Mouse (Mus musculus) large intestine, adult 2 months (tissue): Measurements from ENCODE around the gene Il10rb. TPM values are rescaled to one million over a fixed set of nuclear protein-coding genes. Genes with fewer than 3 reads are reported as not detected.

ENCODE experiments used
- DNase-seq: peaks from one replicate; pipeline ENCODE4 v3.0.0-alpha.2; 2012; ENCODE audit warnings: low read depth, low spot score
- WGBS: fragments of 180-500 bp; shearing (Covaris S2); methylation state at CpG from one replicate; pipeline ENCODE4 v1.1.7; 2018; 5-methylcytosine and 5-hydroxymethylcytosine counted together
- polyA plus RNA-seq: library from polyadenylated mRNA; depleted of rRNA; stranded (reverse); fragments of >200 nt; gene quantifications from 2 replicates; pipeline ENCODE4 v1.2.3, GENCODE M21; 2012

Gene Il10rb
- polyA plus RNA-seq, 1 experiment = 54.1 TPM

DNA sequence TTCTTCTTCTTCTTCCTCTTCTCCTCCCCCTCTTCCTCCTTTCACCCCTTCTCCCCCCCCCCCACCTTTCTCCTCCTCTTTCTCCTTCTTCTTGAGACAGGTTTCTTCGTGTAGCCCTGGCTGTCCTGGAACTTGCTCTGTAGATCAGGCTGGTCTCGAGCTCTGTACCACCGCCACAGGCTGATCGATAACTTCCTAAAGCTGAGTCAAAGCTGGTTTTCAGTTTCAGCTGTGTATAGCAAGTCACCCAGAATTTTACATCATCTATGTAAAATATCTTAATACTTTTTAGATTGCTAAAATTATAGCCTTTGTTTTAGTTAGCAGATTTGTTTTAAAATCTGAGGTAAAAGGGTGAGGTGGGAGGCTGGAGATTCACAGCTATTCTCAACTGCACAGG lies 38.9 kb downstream of the Il10rb start:
- WGBS = 94% methylated on average over 4 of the region's 4 CpGs
- no peak for DNase-seq

DNA sequence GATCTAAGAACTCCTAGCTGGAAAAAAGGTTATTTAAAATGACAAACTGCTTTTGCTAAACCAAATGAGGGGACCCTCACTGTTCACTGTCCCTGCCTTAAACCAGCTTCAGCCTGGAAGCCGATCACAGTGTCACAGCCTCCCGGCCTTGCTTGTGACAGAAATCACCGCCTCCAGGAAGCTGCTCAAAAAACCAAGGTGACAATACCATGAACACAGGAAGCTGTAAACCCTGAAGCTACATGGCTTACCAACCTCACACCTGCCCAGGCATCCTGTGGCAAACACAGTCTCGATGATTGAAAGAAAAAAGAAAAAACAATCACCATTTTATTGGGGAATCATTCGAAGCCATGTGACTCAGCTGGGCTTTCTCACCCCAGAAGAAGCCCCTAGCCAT lies 39.6 kb downstream of the Il10rb start:
- 40% methylated on average over 5 of the region's 5 CpGs for WGBS
- no peak for DNase-seq

DNA sequence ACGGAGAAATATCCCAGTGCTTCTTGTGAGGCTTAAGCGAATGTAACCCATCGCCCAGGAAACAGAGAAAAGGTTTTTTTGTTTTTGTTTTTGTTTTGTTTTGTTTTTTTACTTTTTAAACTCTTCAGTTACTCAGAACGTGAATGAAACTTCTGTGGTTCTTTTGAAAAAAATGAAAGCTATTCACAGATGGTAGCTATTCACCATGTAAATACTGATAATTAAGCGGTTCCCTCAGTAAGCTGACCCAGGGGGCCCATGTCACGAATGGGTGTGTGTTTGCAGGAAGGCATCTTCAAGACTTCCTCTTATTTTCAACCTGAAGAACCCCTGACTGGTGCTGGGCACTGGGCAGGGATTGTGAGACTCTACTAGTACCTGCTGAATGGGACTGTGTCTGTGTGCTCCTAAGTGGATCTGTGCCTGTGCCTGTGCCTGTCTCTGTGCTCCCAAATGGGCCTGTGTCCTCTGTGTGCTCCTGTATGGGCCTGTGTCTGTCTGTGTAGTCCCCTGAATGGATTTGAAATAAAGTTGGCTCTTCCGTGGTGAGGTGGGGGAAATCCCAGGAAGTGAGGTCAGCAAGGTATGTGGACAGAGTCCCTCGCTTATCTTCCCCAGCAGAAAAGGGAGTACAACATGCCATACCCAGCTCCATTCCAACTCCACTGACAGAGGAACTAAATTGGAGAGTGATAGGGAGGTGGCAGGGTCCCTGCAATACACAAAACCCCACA lies 41.0 kb downstream of the Il10rb start:
- 54% methylated on average over 8 of the region's 8 CpGs for WGBS
- DNase-seq = no peak

DNA sequence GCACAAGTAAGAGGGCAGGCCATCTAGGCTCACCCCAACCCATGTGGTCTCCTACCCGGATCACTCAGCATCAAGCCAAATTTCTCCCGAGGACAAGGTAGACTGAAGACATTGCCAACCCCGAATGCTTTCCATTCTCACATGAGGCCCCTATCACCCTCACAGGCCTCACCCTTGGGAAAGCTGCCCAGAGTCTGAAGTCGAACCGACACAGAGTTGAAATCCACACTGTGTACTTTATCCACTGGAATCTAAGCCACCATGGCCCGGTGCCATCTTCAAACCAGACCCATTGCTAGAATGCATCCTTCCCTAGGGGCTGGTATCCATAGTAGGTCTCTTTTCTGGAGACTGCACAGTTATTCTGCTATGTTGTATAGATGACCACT lies 41.5 kb downstream of the Il10rb start:
- WGBS = 12% methylated on average over 6 of the region's 6 CpGs
- peak; percentile 42 for DNase-seq

DNA sequence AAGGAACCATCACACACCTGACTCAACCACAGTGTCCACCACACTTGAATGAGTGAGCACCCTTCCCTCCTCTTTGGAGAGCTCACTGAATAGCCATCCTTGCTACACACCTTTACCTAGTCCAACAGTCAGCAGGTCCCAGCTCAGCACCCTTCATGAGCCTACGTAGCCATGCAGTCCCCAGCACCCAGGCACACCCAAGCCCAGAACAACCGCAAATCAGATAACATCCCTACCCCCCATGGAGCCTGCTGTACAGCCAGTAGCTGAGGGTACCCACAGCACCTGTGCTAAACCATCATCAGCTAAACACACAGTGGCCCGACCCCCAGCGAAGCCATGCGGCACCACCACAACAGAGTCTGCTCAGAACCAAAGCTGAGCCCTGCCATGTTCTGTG lies 42.1 kb downstream of the Il10rb start:
- DNase-seq = no peak
- 85% methylated on average over 5 of the region's 5 CpGs for WGBS

DNA sequence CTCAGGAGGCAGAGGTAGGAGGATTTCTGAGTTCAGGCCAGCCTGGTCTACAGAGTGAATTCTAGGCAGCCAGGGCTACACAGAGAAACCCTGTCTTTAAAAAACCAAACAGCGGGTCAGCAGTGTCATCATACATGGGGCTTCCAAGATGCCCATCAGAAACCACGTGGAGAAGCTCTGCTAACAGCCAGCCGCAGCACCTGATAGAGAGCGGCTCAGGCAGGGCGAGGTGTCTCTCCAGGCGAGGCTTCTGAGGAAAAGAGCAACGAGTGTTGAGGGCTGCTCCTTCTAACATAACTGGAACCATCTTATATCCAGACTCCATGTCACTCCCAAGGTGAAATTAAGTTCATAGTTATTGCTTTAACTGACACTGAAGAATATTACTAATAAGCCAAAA lies 42.9 kb downstream of the Il10rb start:
- WGBS = 82% methylated on average over 7 of the region's 7 CpGs

DNA sequence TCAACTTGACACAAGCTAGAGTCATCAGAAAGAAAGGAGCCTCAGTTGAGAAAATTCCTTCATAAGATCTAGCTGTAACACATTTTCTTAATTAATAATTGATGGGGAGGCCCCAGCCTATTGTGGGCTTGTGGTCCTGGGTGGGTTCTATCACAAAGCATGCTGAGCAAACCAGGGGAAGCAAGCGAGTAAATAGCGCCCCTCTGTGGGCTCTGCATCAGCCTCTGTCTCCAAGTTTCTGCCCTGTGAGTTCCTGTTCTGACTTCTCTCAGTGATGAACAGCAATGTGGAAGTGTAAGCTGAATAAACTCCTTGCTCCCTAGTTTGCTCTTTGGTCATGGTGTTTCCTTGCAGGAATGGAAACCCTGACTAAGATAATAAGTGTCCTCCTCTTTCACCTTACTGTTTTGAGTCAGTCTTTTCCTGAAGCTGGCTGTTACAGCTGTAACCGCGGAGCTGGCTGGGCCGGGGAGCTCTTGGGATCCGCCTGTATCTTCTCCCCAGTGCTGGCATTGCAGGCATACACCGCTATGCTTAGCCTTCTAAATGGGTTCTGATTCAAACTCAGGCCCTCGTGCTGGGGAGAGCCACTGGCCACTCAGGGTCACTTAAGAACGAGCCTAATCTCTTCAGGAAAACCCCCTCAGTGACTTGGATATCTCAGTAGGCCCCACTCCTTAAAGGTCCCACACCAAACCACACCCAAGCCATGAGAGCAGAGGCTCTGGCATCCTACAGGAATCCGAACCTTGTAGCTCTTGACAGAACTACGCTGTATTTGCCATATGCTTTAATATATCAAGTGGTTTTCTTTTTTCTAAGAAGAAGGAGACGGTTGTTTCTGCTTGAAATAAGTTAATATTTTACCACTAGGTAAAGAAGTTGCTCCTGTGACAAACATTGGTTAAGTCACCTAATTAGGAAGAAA lies 44.4 kb downstream of the Il10rb start:
- DNase-seq = no peak
- WGBS = 70% methylated on average over 12 of the region's 12 CpGs

More for the DNA sequence above, 42.9 kb downstream of the Il10rb start:
- no peak for DNase-seq

DNA sequence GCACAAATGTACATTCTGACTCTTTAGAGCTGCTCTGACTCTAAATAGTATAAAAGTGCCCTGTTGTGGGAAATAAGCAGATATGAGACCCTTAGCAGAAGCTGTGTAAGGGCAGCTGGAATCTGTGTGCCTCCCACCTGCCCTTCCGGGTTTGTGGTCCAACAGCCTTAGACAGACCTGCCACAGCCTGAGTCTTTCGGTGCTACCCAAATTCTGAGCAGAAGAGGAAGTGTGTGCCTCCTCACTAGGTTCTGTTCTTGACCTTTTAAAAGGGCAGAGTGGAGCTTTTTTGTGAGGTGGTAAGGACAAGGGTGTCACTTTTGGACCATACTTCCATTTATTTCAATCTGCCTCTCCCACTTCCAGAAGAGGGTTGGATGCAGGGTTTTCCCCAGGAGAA lies 46.0 kb downstream of the Il10rb start:
- 44% methylated on average over 2 of the region's 2 CpGs for WGBS
- DNase-seq = no peak

DNA sequence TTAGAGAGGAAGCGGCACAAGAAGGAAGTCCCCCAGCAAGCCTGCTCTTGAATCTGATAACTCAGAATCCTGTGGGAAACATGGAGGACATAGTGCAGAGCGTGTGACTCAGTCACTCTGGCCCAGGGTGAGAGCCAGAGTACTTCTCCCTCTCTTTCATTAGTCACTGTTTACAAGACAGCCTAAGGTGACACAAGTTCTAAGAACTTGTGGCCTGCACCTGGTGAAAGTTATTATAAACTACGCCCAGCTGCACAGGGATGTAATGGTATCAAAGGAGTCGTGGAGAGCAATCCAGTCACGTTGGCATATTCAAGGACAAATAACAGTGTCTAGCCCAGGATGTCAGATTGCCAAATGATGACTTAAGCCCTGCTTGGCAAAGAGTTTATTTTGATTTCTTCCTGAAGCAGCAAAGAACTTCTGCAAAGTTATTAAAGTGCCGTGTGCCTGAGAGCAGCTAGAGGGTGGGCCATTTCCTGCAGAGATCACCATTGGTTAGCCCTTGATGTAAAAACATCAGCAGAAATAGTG lies 46.5 kb downstream of the Il10rb start:
- WGBS = 8% methylated on average over 6 of the region's 6 CpGs
- no peak for DNase-seq

DNA sequence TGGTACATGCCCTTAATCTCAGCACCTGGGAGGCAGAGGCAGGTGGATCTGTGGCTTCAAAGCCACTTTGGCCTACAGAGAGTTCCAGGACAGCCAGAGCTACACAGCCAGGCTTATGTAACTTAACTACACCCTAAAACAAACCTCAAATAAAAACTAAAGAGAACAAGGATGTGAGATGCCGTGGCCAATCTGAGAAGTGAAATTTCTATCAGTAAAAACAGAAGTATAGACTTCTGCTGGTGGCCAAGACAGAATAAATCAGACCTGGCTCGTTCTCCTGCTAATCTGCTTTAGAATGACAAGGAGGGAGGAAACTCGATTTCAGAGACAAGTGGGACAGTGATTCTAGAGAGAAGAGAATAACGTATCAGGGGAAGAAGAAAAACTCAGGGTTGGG lies 49.9 kb downstream of the Il10rb start:
- DNase-seq = no peak
- WGBS = 58% methylated on average over 4 of the region's 4 CpGs

DNA sequence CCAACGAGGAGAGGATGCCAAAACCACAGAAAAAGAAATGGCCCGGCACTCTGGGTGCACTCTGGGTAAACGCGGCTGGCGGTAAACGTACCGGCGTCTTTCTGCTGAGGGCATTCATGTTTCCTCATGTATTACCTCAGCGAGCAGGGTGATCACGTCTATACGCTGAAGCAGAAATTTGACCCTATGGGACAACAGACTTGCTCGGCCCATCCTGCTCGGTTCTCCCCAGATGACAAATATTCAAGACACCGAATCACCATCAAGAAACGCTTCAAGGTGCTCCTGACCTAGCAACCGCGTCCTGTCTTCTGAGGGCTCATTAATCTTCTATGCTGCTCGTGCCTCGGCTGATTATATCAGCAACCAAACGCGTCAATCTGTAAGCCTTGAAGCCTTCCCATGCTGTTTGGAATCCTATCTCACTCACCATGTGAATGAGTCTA lies 52.4 kb downstream of the Il10rb start:
- WGBS = 80% methylated on average over 21 of the region's 21 CpGs
- no peak for DNase-seq

DNA sequence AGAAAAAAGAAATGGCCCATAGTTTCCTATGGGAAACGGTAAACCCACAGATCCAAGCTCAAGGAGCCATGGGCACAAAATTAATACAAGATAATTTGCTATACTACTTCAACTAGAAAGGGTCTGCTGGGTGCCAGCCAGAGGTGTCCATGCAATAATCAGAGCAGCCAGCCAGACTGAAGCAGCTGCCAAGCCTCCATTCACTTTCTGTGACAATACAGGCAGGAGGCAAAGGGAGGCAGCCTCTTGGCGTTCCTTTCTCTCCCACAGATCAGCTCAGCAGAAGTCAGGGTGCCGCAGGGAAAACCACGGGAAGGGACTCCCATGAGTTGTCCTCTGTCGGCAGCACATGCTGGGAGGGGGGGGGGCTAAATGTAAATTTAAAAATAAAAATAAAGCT lies 53.0 kb downstream of the Il10rb start:
- WGBS = 58% methylated on average over 5 of the region's 5 CpGs

DNA sequence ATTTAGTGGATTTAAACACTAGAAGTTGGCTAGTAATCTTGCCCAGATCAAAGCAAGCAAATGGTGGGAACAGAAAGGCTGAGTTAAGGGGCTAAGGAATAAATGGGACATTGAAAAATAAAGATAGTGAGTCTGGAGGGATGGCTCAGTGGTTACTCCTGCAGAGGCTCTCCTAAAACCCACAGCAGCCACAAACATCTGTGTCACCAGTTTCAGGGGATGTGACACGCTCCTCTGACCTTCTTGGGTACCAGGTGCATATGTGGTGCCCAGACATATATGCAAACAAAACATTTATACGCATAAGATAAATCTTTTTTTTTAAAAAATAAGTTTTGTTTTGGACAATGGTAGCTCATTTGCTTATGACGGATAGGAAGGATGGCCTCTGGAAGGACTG lies 53.4 kb downstream of the Il10rb start:
- no peak for DNase-seq
- WGBS = 85% methylated on average over 3 of the region's 3 CpGs

More for the DNA sequence above, 53.0 kb downstream of the Il10rb start:
- no peak for DNase-seq

DNA sequence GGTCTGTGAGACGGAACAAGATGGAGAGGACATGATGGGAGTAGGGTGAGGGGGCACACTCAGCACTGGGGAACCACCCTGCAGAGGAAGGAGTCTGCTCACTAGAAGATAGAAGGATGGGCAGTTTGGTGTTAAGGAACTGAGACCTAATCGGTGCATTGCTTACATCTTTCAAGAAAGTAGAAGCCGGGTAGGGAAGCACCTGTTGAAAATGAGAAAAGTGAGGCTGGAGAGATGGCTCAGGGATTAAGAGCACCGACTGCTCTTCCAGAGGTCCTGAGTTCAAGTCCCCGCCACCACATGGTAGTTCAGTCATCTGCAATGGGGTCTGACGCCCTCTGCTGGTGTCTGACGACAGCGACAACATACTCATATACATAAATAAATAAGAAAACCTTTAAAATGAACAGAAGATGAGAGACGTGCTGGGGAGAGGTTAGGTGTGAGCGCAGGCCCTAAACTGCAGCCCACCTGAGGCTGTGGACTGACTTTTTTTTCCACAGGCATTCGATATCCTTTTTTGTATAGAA lies 53.9 kb downstream of the Il10rb start:
- DNase-seq = no peak
- WGBS = 69% methylated on average over 11 of the region's 11 CpGs

DNA sequence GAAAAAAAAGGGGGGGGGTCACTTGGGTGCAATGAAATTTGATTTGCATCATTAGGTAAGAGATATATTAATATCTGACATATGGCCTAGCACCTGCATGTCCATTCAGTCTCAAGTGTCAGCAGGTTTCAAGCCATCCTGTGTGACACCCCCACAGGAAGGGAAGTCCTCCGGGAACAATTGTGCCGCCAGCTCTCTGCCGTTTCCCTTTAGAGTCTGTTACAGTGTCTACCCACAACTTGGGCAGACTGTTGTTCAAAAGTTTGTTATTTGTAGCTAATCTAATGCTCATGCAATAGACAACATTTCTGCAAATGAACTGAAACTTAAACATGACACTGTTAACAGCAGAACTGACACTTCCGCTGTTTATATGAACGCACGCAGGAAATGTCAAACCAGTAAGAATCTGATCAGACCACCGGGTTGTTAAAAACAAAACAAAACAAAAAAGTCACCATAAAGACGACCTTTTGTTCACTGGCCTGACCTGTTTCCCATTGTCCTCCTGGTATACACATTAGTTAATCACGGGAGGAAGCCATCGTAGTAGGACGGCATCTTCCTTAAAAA lies 55.2 kb downstream of the Il10rb start:
- 62% methylated on average over 11 of the region's 11 CpGs for WGBS
- DNase-seq = no peak

DNA sequence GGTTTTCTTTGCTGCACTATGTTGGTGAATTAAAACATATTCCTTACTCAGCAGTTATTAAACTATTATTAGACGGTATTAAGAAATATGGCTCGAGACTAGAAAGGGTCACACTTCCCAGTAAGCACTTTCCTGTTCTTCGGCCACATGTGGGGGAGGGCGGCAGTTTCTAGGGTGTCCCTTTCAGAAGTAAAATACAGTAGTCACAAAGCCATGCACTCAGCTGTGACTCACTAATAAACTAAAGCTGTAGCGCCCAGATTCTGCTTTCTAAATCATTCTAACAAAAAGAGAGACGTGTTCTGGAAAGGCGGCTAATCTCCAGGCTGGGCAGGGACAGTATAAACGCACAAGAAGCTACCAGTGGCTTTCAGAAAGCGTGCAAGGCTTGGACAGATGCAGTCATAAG lies 55.8 kb downstream of the Il10rb start:
- 52% methylated on average over 9 of the region's 9 CpGs for WGBS

DNA sequence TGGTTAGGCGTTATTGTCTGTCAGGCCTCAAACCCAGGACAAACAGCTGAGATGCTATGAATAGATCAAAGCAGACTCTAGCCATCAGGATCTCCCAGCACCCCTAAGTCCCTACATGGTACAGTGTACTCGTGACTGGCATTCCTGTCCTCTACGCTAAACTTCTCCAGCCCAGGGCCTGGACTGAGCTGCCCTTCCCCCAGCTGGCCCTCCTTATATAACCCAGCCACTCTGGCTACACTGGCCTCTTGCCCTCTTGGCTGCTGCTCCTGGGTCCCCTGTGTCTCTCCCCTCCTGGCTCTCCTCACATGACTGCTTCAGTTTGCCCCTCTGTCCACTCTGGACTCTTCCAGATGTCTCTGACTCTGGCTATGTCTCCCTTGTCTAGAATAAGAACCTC lies 56.7 kb downstream of the Il10rb start:
- DNase-seq = no peak
- WGBS = 81% methylated on average over 3 of the region's 3 CpGs

More for the DNA sequence above, 55.8 kb downstream of the Il10rb start:
- DNase-seq = no peak

DNA sequence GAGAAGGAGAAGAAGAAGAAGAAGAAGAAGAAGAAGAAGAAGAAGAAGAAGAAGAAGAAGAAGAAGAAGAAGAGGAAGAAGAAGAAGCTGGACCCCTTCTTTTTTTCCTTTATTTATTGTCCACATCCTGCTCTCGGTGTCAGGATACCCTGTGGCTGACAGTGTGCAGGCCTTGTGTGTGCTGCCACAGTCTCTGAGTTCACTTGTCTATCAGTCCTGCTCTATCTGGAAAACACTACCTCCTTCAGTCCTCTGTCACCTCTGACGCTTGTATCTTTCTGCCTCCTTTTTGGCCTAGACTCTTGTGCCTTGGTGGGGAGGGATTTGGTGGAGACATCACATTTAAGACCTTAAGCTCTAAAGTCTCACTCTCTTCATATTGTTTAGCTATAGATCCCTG lies 57.4 kb downstream of the Il10rb start:
- DNase-seq = no peak
- 77% methylated on average over 2 of the region's 2 CpGs for WGBS

DNA sequence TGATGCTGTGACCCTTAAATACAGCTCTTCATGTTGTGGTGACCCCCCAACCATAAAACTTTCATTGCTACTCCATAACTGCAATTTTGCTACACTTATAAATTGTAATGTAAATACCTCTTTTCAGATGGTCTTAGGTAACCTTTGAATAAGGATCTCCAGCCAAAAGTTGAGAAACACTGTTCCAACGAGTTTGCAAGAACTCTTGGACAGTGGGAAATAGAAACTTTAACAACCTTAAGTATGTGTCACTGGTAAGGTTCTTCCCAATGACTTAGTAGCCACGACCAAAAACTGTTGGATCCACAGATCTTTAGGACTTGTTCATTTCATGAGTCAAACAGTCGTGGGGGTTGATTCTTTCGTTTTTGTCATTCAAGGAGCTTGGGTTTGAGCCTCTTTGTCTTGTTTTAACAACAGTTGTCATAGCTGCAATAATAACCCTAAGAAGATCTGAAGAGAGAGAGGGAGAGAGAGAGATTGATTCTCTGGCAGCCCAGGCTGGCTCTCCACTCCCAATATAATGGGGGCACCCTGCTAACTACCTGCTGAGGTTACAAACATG lies 58.0 kb downstream of the Il10rb start:
- no peak for DNase-seq
- 76% methylated on average over 4 of the region's 4 CpGs for WGBS
